Mouse (Mus musculus) C2C12 (cell line): ENCODE measurements around the gene Mlycd.

Source experiments
- CTCF ChIP-seq: IDR thresholded peaks from one replicate; pipeline ENCODE4 v1.5.1; 2011; ENCODE audit not compliant: control insufficient read depth, insufficient read depth, insufficient read length
- MAX ChIP-seq: IDR thresholded peaks from one replicate; pipeline ENCODE4 v1.6.1; 2011; ENCODE audit warnings: mild to moderate bottlenecking, control low read depth
- USF1 ChIP-seq: IDR thresholded peaks from one replicate; pipeline ENCODE4 v1.6.1; 2011; ENCODE audit warnings: low read depth, mild to moderate bottlenecking, control low read depth, moderate library complexity

- TF ChIP-seq CTCF, result no peak
- no peak for TF ChIP-seq USF1
- no peak for TF ChIP-seq MAX
Measured at GRCm38 (mm10) chr8:119433582-119434174, 39.0 kb downstream of the Mlycd start, which contains the start of gene Osgin1.
